Mouse (Mus musculus) adipose tissue, adult 10 weeks (tissue): ENCODE measurements around the gene Pias3. TPM values are rescaled to one million over a fixed set of nuclear protein-coding genes. Genes with fewer than 3 reads are reported as not detected.

Experiments used
- polyA plus RNA-seq: library from polyadenylated mRNA; stranded (reverse); fragments of 350-450 nt; fragmentation: Illumina TruSeq; extraction: RNeasy Lipid Tissue Mini Kit (QIAGEN cat#74804); gene quantifications from one replicate; pipeline ENCODE4 v1.2.3, GENCODE M21; 2014; ENCODE audit warnings: low read depth, low replicate concordance

Pias3 gene
- polyA plus RNA-seq: 23.5 TPM

DNA sequence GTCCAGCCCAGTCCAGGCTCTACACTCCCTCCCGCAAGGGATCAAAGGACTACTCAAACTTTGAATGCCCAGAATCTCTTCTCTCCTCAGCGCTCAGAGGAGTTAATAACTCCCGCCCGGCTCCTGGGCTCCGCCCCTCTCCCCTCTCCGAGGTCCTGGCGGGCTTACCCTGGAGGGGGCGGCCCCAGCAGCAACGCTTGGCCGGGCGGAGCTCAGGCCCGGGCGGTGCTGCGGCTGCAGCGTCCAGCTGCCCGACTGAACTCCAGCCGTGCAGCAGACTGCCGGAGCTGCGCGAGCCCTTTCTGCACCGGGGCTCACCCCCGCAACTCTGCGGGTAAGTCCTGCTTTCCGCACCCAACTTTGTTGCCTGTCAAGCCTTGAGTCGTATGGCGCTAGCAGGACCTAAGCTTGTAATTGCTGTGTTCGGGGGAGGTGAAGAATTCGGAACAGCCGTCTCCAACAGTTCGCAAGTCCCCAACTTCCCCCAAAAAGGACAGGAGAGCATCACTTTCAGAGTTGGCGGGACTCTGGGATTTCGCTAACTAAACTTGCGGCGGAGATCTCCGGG is at the start of gene Pias3:
Gene Pias3, plus strand, starts transcription at position 187 of the 568 bp plus-strand sequence.

DNA sequence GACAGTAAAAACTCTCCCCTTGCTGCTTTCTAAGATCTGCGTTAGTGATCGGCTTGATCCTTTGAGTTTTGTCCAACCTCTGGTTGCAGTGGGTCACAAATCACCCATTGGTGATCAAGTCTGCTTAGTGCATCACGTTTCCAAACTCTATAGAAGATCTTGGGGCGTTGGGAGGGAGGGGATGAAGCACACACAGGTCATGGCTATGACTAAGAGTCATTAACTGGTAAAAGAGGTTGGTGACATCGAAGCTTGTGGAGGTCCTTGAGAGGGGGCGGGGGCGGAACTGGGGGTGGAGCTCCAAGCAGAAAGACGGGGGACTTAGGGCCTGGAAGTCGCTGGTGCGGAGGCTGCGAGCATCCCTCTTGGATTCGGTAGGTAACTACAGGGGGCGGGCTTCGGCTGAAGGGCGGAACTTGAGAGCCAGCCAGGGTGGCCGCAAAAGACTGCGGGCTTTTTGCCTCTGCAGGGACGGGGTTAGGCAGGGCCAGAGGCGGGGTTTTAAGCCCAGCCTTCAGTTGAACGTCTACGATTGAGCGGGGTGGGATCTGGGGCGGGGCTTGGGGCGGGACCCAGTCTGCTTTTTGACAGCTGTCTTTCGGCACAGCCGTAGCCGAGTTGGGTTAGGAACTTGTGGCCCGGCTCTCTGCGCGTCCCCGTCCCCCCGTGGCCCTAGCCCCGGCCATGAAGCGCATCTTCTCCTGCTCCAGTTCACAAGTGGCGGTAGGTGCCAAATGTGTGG is 26.3 kb upstream of the Pias3 start, which contains the start of gene Ankrd35:
Gene Ankrd35, plus strand, starts transcription at position 405 of the 742 bp plus-strand sequence.

DNA sequence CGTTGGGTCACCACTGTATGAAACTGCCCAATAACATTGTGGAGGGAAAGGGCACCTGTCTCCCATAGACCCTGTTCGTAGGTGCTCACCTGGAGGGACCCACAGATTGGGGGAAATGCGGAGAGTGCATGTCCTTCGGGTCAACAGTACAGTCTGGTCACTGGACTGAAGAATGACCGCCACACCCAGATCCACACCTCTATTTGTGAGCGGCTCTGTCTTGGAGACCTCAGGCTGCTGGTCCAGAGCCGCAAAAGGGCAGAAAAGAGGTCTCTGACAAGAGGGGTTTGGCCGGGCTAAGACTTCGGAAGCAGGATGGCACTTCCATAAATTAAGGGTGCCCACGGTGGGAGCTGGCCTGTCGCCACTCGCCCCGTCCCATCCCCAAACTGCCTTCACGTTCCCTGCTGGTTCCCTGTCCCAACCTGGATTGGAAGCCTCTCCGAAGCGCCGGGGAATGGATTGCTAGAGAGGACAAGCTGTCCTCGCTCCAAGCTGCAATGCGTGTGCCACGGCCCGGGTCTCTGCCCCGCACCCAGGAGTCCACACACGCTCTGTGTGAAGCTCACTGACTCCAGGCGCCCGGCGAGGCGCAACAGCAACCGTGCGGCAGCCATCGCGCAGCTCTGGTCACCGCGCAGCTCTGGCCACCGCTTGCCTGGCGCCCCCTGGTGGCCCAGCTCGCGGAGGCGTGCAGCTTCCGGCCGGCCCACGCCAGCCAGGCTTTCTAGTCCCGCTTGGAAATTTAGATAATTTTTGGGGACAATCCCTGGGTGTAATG is 11.9 kb downstream of the Pias3 start, which contains the start of gene Nudt17:
Gene Nudt17, minus strand, starts transcription at position 660 of the 781 bp plus-strand sequence.

DNA sequence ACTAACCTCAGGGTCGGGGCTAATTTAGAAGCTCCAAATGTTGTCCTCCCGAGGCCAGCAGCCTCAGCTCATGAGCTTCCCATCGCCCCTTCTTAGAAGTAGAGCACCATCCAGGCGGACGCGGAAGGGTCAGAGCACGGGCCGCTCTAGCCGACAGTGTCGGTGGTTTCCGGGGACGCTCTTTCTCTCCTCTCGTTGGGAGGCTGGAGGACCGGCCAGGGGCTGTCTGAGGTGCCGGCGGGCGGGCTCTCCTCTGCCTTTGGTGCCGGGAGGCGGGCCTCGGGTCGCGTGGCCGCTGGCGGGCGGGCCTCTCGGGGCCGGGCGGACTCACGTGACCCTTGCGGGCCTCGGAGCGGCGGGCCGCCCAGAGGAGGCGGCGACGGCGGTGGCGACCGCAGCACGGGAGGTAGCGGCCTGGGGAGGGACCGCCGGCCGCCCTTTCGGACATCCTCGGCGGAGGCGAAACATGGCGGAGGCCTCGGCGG is 31.2 kb downstream of the Pias3 start, which contains the start of the genes Polr3c and Rnf115:
Gene Polr3c, minus strand, starts transcription at position 286 of the 485 bp plus-strand sequence.
Gene Rnf115, plus strand, starts transcription at position 322 of the 485 bp plus-strand sequence.

Other genes with a start within 250 kb of the Pias3 start
- gene BC107364, start 244.1 kb upstream of the Pias3 start, polyA plus RNA-seq: not detected
- 0.34 TPM for gene Hfe2, start 171.2 kb upstream of the Pias3 start, polyA plus RNA-seq
- 761 TPM for gene Txnip, start 138.4 kb upstream of the Pias3 start, polyA plus RNA-seq
- not detected for gene Gm16253, start 119.4 kb upstream of the Pias3 start, polyA plus RNA-seq
- gene Polr3gl, start 102.2 kb upstream of the Pias3 start, polyA plus RNA-seq: 45.4 TPM
- 0.15 TPM for gene Ankrd34a, start 99.7 kb upstream of the Pias3 start, polyA plus RNA-seq
- gene Lix1l, start 95.2 kb upstream of the Pias3 start, polyA plus RNA-seq: 28.1 TPM
- 40.8 TPM for gene Rbm8a, start 66.5 kb upstream of the Pias3 start, polyA plus RNA-seq
- 38.6 TPM for gene Pex11b, start 61.0 kb upstream of the Pias3 start, polyA plus RNA-seq
- gene Gm42957, start 60.9 kb upstream of the Pias3 start, polyA plus RNA-seq: not detected
- 2.1 TPM for gene Itga10, start 50.8 kb upstream of the Pias3 start, polyA plus RNA-seq
- 1.5 TPM for gene Ankrd35, start 26.3 kb upstream of the Pias3 start, polyA plus RNA-seq
- 0.42 TPM for gene Nudt17, start 12.2 kb downstream of the Pias3 start, polyA plus RNA-seq
- gene Polr3c, start 31.2 kb downstream of the Pias3 start, polyA plus RNA-seq: 21.0 TPM
- 40.9 TPM for gene Rnf115, start 31.3 kb downstream of the Pias3 start, polyA plus RNA-seq
- 240 TPM for gene Pdzk1, start 132.9 kb downstream of the Pias3 start, polyA plus RNA-seq
- 1.2 TPM for gene Cd160, start 133.0 kb downstream of the Pias3 start, polyA plus RNA-seq
- 5.4 TPM for gene Gja5, start 208.3 kb downstream of the Pias3 start, polyA plus RNA-seq
- 24.8 TPM for gene Gpr89, start 209.0 kb downstream of the Pias3 start, polyA plus RNA-seq
- gene Gja8, start 229.6 kb downstream of the Pias3 start, polyA plus RNA-seq: not detected